Mouse (Mus musculus) skeletal muscle tissue, adult 2 months (tissue): ENCODE measurements at regions not wholly inside any gene's neighbourhood (a gene's known extent, or its start where the extent isn't known, plus 50 kb on each side); places are given as distances from the start of the nearest gene placed in this dataset.
A peak's percentile ranks its signal among the peaks of the same experiment; 100 is the strongest.

ENCODE experiments used
- DNase-seq: peaks from one replicate; pipeline ENCODE4 v3.0.0-alpha.2; 2012; ENCODE audit warnings: low read depth, low spot score

- DNase-seq: peak; percentile 94
Observed at GRCm38 (mm10) chr17:4785281-4785839, 208.8 kb upstream of the Arid1b start.

DNA sequence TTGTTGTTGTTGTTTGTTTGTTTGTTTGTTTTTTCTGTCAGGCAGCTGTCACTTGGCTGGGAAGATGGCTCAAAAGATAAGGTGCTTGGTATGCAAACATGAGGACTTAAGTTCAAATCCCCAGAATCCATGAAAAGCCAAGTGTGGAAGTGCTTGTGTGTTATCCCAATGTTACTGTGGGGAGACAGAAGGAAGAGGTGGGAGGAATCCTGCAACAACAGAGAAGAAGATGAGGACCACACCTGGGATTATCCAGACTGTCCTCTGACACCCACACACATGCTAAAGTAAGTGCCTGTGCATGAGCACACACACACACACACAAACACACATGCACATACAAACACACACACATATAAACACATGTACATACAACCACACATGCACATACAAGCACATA is 207.6 kb upstream of the Arid1b start:
- DNase-seq: no peak

DNA sequence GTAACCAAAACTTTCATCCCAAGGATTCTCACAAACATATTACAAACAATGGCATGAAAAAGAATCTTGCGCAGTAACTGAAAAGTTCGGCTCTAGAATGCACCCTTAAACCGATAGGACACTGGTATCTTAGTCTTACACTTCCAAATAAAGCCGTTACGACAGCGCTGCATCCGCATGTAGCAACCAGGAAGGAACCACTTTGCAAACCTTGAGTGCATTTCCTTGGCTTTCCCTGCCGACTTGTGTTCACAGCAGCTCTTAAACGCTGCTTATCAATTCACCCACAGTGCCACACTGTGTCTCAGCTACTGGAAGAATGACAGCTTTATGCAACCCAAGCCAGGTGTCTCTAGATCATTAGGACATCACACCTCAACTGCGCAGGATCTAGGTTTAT is 202.3 kb upstream of the Arid1b start:
- no peak for DNase-seq

- no peak for DNase-seq
Observed at GRCm38 (mm10) chr17:4796241-4796640, 197.9 kb upstream of the Arid1b start.

GRCm38 (mm10) chr17:4804013-4804412 is 190.1 kb upstream of the Arid1b start:
- DNase-seq: no peak

GRCm38 (mm10) chr17:4806051-4806450 is 188.1 kb upstream of the Arid1b start:
- DNase-seq: peak; percentile 26

GRCm38 (mm10) chr17:4808926-4809325 is 185.2 kb upstream of the Arid1b start:
- peak; percentile 59 for DNase-seq

DNA sequence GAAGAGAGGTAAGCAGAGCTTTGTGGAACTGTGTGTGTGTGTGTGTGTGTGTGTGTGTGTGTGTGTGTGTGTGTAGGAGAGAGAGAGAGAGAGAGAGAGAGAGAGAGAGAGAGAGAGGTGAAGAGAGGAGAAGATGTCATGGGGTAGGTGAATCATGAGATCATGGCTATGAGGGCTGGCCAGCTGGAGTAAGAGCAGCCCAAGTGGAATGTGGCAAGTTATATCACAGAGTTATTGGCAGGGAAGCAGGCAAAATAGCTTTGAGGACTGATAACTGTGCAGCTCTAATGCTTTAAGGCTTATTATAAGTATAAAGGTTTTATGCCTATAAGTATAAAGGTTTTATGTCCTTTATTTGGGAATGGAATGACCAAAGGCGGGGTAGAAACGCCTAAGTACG is 180.9 kb upstream of the Arid1b start:
- no peak for DNase-seq

- DNase-seq: no peak
Observed at GRCm38 (mm10) chr17:4813666-4814065, 180.5 kb upstream of the Arid1b start.

GRCm38 (mm10) chr17:4825221-4825895 is 168.8 kb upstream of the Arid1b start:
- DNase-seq: no peak

- DNase-seq: peak; percentile 9
Observed at GRCm38 (mm10) chr17:4834065-4834464, 160.1 kb upstream of the Arid1b start.

DNA sequence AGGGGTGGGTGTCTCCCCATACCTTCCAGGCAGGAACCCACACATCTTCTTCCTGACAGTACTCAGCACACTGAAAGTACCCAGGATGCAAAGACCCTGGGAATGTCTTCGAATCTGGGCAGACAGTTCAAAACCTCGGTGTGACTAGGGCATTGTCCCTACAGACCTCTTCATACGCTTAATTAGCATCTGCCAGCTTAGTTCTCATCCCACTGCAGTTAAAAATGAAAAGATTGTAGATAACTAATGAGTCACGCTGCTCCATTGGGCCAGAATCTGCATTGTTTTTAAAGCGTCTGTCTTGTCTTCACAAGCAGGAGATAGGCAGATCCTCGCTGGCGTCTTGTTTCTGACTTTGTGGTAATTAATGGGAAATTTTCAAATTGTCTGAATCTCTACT is 159.6 kb upstream of the Arid1b start:
- DNase-seq: no peak

GRCm38 (mm10) chr17:4835065-4835705 is 158.9 kb upstream of the Arid1b start:
- no peak for DNase-seq

GRCm38 (mm10) chr17:4840123-4840522 is 154.0 kb upstream of the Arid1b start:
- DNase-seq: no peak

DNA sequence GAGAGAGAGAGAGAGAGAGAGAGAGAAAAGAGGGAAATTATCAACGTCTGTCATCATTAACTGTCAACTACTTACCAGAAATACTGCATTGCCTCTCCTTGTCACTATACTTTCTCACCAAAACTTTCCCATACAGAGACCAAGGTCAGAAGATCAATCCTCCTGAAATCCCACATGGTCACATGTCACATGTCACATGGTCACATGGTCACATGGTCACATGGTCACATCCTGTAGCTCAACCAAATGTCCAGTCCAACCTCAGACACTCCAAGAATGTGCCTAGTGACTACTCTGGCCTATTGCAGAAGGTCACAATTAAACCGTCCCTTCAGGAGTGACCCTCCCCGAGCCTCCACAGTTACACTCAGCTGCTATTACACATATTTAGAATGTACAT is 135.8 kb upstream of the Arid1b start:
- DNase-seq: no peak

GRCm38 (mm10) chr17:4864901-4865300 is 129.2 kb upstream of the Arid1b start:
- no peak for DNase-seq

- DNase-seq: peak; percentile 9
Observed at GRCm38 (mm10) chr17:4865621-4866020, 128.5 kb upstream of the Arid1b start.

- DNase-seq: no peak
Observed at GRCm38 (mm10) chr17:4866026-4866896, 127.9 kb upstream of the Arid1b start.

- no peak for DNase-seq
Observed at GRCm38 (mm10) chr17:4867083-4867482, 127.0 kb upstream of the Arid1b start.

- peak; percentile 40 for DNase-seq
Observed at GRCm38 (mm10) chr17:4867754-4868445, 126.2 kb upstream of the Arid1b start.

- no peak for DNase-seq
Observed at GRCm38 (mm10) chr17:4868446-4868825, 125.7 kb upstream of the Arid1b start.

GRCm38 (mm10) chr17:4868861-4869260 is 125.3 kb upstream of the Arid1b start:
- peak; percentile 24 for DNase-seq
